Mouse (Mus musculus) stomach, embryonic 15.5 days (tissue): ENCODE data around the gene Fbl. TPM values are rescaled to one million over a fixed set of nuclear protein-coding genes. Genes with fewer than 3 reads are reported as not detected.

Source experiments
- ATAC-seq: fragments of 200-750 bp; cut with Nextera tagmentation; 2 replicates; pipeline ENCODE4 v1.8.0; 2017; ENCODE audit warnings: low read depth, moderate number of reproducible peaks, moderate TSS enrichment; ENCODE audit not compliant: insufficient read depth, low FRiP score
- H3K27ac ChIP-seq: fragments of 300-500 bp; sonication (generic); 2 replicates; pipeline ENCODE4 v1.5.1; 2015; ENCODE audit warnings: mild to moderate bottlenecking, inconsistent platforms
- H3K27me3 ChIP-seq: fragments of 300-500 bp; sonication (generic); replicated peaks from 2 replicates; pipeline ENCODE4 v1.6.1; 2015; ENCODE audit warnings: inconsistent platforms
- H3K36me3 ChIP-seq: fragments of 300-500 bp; sonication (generic); 2 replicates; pipeline ENCODE4 v1.6.1; 2015; ENCODE audit warnings: inconsistent platforms
- H3K4me1 ChIP-seq: fragments of 300-500 bp; sonication (generic); 2 replicates; pipeline ENCODE4 v1.6.1; 2015; ENCODE audit warnings: inconsistent platforms
- H3K4me2 ChIP-seq: fragments of 300-500 bp; sonication (generic); 2 replicates; pipeline ENCODE4 v1.6.1; 2015; ENCODE audit warnings: mild to moderate bottlenecking, inconsistent platforms
- H3K4me3 ChIP-seq: fragments of 300-500 bp; sonication (generic); replicated peaks from 2 replicates; pipeline ENCODE4 v1.5.1; 2015; ENCODE audit warnings: inconsistent platforms
- H3K9ac ChIP-seq: fragments of 300-500 bp; sonication (generic); 2 replicates; pipeline ENCODE4 v1.6.1; 2015; ENCODE audit warnings: inconsistent platforms
- H3K9me3 ChIP-seq: fragments of 300-500 bp; sonication (generic); 2 replicates; pipeline ENCODE4 v1.6.1; 2016; ENCODE audit warnings: inconsistent platforms
- WGBS: fragments of 180-500 bp; shearing (Covaris S2); methylation state at CpG from one replicate; pipeline ENCODE4 v1.1.7; 2015; 5-methylcytosine and 5-hydroxymethylcytosine counted together
- polyA plus RNA-seq: library from polyadenylated mRNA; unstranded; fragments of >200 nt; fragmentation: Nextera tagmentation; extraction: Ambion mirVana; gene quantifications from 2 replicates; pipeline ENCODE4 v1.2.1, GENCODE M21; 2015

Fbl gene
- polyA plus RNA-seq, 1 experiment from 2014 or later: 108 TPM

DNA sequence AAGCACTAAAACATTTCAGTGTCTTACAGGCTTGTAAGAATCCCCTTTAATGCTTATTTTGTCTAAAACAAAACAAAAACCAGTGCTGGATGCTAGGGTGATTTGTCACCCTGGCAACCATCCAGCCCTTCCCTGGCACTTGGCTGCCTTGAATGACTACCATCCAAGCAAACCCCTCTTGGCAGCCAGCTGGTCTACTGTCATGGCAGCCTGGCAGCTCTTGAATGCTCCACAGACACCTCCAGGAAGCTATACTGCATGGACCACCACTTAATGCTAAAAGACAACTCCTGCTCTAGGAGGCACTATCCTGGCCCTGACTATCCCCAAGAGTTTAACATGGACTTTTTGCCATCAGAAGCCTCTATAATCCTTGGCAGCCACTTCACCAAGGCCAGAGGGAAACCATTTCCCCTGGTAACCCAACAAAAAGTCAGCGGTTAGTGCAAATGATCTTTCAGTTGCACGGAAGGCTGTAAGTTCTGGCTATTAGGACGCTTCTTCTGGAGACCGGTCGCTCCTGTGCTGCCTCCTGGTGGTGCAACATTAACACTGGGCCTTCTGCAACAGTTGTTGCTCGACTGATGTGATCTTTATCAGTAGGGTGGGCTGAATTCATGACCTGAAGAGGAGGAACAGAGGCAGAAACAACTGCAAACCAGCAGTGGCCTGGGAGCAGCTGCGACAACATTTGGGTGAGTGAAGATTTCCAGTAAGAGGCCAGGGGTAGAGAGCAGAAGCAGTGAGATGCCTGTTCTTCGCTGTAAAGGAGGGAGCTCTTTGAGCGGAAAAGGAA, 992 bp upstream of the Fbl start:
- no peaks in the 10 kb centered on the region for H3K9me3 ChIP-seq
- H3K4me1 ChIP-seq: peaks cover 25% of the 10 kb centered on the region
- WGBS: 11% methylated on average over 9 of the region's 9 CpGs
- peak overlapping the region; percentile 84 for H3K4me3 ChIP-seq
- ATAC-seq: no peak; the same call in 1 of the 2 replicates
- H3K27me3 ChIP-seq: no peaks in the 10 kb centered on the region
- peak overlapping the region; percentile 89 for H3K27ac ChIP-seq
- no peaks in the 10 kb centered on the region for H3K36me3 ChIP-seq
- peak overlapping the region; percentile 37 for H3K9ac ChIP-seq
- H3K4me2 ChIP-seq: peak overlapping the region; percentile 84

DNA sequence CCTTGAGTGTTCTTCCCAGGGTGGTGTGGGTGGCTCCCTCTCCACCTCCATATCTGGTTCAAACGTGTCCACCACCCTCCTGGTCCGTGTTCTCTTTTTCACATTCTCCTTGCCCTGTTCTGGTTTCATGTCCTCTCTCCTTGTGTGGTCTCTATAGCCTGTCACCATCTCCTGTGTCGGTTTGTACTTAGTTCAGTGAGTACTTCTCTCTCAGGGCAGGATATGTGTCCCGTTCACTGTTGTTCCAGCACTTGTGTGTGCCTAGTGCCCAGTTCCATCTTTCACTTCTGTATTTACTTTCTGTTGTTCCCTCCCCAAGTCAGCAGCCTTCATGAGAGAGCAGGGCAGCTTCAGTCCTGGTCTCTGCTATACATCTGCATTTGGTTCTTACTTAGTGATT, 5.8 kb downstream of the Fbl start:
- 76% methylated on average over 4 of the region's 4 CpGs for WGBS

DNA sequence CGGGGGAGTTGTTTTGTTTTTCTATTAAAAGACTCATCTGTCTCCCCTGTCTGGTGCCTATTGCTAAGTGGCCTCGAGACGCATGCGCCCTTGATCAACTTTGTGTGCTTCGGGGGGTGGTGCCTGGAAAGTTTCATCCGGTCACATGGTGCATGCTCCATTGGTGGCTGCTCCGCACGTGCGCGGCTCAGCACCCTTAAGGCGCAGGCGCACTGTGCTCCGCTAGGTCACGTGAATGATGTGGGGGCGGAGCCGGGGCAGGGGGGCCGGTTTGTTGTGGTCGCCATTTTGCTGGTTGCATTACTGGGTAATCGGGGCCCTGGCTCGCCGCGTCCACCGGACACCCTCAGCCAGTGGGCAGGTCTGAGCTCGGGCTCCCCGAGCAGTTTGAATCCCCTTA, 9.7 kb downstream of the Fbl start, which contains the start of gene Dyrk1b:
Gene Dyrk1b, plus strand, starts transcription at position 242 of the 400 bp plus-strand sequence.
- peak within 1 kb of the TSS; percentile 83 for H3K9ac ChIP-seq
- peak within 1 kb of the TSS; percentile 98 for H3K4me3 ChIP-seq
- WGBS: under 1% methylated on average over 25 of the region's 25 CpGs
- no peaks in the 10 kb centered on the region for H3K27me3 ChIP-seq
- H3K9me3 ChIP-seq: no peaks in the 10 kb centered on the region
- peaks cover 11% of the 10 kb centered on the region for H3K4me1 ChIP-seq
- peak within 1 kb of the TSS; percentile 89 for H3K4me2 ChIP-seq
- peaks cover 57% of the 10 kb centered on the region for H3K36me3 ChIP-seq
- peak within 1 kb of the TSS; percentile 88 for H3K27ac ChIP-seq
- ATAC-seq: peak; percentile 85

More for the DNA sequence above, 5.8 kb downstream of the Fbl start:
- no peak for ATAC-seq
- peaks cover 19% of the 10 kb centered on the region for H3K4me1 ChIP-seq
- no peak overlapping the region for H3K27ac ChIP-seq
- peaks cover 28% of the 10 kb centered on the region for H3K36me3 ChIP-seq
- no peak overlapping the region for H3K4me2 ChIP-seq
- H3K9me3 ChIP-seq: no peaks in the 10 kb centered on the region
- no peak overlapping the region for H3K4me3 ChIP-seq
- H3K27me3 ChIP-seq: no peaks in the 10 kb centered on the region
- H3K9ac ChIP-seq: no peak overlapping the region

DNA sequence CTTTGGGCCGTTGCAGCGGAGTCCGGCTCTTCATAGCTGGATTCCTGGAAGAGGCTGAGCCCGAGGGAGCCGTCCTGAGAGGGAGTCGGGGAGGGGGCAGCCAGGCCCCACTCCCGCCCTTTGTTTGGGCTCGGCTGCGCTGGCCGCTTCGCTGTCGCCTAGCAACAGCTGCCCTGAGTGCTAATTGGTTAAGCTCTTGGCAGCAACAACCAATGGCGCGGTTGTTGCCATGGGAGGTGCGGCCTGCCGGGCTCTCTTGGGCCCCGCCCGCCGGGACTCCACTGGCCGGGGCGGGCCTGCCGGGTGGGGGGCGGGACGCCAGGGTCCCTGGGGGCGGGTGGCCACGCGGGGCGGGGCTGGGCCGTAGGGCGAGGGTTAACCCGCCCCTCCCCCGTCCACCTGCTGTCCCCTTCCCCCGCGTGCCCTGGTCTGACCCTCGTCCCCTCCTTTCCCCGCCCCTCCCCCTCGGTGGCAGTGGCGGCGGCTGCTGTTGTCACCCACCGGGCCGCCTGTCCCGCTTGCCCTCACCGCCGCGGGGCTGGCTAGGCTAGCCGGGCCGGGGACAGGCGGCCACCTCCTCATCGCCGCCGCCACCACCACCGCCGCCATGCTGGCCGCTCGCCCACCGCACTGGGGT, 10.3 kb downstream of the Fbl start:
- Histone ChIP-seq H3K4me3 (peak overlapping the region; percentile 98), H3K9me3 (no peaks in the 10 kb centered on the region), H3K27me3 (no peaks in the 10 kb centered on the region), H3K36me3 (peaks cover 64% of the 10 kb centered on the region), H3K4me2 (peak overlapping the region; percentile 89), H3K9ac (peak overlapping the region; percentile 83), H3K4me1 (peaks cover 11% of the 10 kb centered on the region), H3K27ac (peak overlapping the region; percentile 88)
- under 1% methylated on average over 40 of the region's 56 CpGs for WGBS
- peak; percentile 94 for ATAC-seq

DNA sequence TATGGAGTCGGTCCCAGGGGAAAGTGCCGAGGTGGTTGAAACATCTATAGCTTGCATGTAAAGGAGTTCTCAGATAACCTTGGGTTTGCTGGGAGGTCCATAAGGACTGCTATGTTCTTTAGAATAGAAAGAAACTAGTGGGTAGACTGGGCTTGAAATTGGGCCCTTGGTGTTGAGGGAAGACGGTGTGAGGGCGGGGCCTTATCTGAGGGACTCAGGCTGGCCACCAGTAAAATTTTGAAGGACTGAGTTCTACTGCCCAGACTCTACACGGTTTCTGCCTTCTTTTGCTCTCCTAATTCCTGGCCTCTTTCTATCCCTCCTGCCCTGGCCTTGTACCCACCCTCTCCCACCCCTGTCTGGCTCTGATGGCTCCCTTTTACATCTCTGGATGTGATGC, 11.4 kb downstream of the Fbl start:
- Histone ChIP-seq H3K4me1 (peaks cover 11% of the 10 kb centered on the region), H3K36me3 (peaks cover 67% of the 10 kb centered on the region), H3K27me3 (no peaks in the 10 kb centered on the region), H3K4me3 (peak overlapping the region; percentile 98), H3K9me3 (no peaks in the 10 kb centered on the region), H3K27ac (no peak overlapping the region), H3K9ac (no peak overlapping the region), H3K4me2 (peak overlapping the region; percentile 89)
- 74% methylated on average over 5 of the region's 5 CpGs for WGBS
- ATAC-seq: no peak

DNA sequence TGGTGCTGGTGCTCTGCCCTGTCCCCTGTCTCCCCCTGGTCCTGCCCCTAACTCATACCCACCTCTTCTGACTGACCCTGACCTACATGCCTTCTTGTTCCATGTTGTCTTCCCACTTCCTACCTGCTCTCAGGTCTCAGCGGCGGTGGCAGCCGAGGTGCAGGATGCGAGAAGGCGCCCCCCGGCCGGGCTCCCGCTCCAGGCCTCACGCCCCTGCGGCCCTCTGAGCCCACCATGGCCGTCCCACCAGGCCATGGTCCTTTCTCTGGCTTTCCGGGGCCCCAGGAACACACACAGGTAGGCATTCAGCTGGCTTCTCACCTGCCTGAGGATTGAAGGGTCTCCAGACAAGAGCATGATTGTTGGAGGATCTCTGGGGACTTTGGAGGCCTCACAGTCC, 11.9 kb downstream of the Fbl start:
- H3K4me3 ChIP-seq: no peak overlapping the region
- no peak overlapping the region for H3K9ac ChIP-seq
- H3K4me2 ChIP-seq: peak overlapping the region; percentile 89; the same call in 1 of the 2 replicates

DNA sequence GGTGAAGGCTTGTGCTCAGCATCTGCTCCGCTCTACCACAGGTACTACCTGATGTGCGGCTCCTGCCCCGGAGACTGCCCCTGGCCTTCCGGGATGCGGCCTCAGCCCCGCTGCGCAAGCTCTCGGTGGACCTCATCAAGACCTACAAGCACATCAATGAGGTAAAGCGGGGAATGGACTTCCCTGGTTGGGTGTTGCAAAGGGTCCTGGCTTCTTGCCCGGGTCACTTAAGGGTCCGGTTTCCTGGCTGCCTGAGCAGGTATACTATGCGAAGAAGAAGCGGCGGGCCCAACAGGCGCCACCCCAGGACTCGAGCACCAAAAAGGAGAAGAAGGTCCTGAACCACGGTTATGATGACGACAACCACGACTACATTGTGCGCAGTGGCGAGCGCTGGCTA, 12.8 kb downstream of the Fbl start:
- H3K27me3 ChIP-seq: no peaks in the 10 kb centered on the region
- no peak overlapping the region for H3K9ac ChIP-seq
- no peaks in the 10 kb centered on the region for H3K9me3 ChIP-seq
- H3K4me1 ChIP-seq: peaks cover 11% of the 10 kb centered on the region
- ATAC-seq: no peak
- no peak overlapping the region for H3K4me3 ChIP-seq
- 95% methylated on average over 22 of the region's 22 CpGs for WGBS
- H3K36me3 ChIP-seq: peaks cover 71% of the 10 kb centered on the region
- H3K27ac ChIP-seq: no peak overlapping the region
- no peak overlapping the region for H3K4me2 ChIP-seq

More for the DNA sequence above, 11.9 kb downstream of the Fbl start:
- H3K36me3 ChIP-seq: peaks cover 69% of the 10 kb centered on the region
- H3K4me1 ChIP-seq: peaks cover 11% of the 10 kb centered on the region
- no peak for ATAC-seq
- no peak overlapping the region for H3K27ac ChIP-seq
- H3K27me3 ChIP-seq: no peaks in the 10 kb centered on the region
- no peaks in the 10 kb centered on the region for H3K9me3 ChIP-seq
- 93% methylated on average over 12 of the region's 12 CpGs for WGBS

DNA sequence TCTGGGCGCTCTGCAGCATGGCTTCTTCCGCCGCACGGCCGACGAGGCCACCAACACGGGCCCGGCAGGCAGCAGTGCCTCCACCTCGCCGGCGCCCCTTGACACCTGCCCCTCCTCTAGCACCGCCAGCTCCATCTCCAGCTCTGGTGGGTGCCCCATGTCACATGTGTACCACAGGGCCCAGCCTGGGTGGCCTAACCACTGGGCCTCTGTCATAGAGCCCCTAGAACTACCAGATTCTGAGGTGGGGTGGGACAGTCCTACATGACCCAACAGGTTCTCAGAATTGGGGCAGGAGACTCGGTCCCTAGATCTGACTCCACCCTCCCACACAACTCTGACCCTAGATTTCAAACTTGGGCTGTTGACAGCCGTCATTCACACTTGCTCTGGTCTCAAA, 16.4 kb downstream of the Fbl start:
- WGBS: 92% methylated on average over 14 of the region's 14 CpGs
- H3K4me1 ChIP-seq: peaks cover 3% of the 10 kb centered on the region
- no peak overlapping the region for H3K4me3 ChIP-seq
- H3K4me2 ChIP-seq: no peak overlapping the region
- no peaks in the 10 kb centered on the region for H3K9me3 ChIP-seq
- ATAC-seq: 0 out of 2 replicates have a peak, but pooled peaks have one; percentile 12
- no peak overlapping the region for H3K9ac ChIP-seq
- no peak overlapping the region for H3K27ac ChIP-seq
- H3K27me3 ChIP-seq: no peaks in the 10 kb centered on the region
- peaks cover 81% of the 10 kb centered on the region for H3K36me3 ChIP-seq

DNA sequence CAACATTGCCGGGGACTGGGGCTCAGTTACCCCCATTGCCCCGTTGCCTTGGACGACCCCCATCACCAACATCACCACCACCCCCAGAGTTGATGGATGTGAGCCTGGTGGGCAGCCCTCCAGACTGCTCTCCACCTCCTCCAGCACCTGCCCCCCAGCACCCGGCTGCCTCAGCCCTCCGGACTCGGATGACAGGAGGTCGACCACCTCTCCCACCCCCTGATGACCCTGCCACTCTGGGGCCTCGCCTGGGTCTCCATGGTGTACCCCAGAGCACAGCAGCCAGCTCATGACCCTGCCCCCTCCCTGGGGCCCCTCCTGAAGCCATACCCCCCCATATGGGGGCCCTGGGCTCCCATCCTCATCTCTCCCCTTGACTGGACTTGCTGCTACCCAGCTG, 17.1 kb downstream of the Fbl start:
- no peak for ATAC-seq
- Histone ChIP-seq H3K9me3 (no peaks in the 10 kb centered on the region), H3K27ac (no peak overlapping the region), H3K9ac (no peak overlapping the region), H3K4me2 (no peak overlapping the region), H3K27me3 (no peaks in the 10 kb centered on the region), H3K36me3 (peaks cover 77% of the 10 kb centered on the region), H3K4me3 (no peak overlapping the region), H3K4me1 (no peaks in the 10 kb centered on the region)
- WGBS: 85% methylated on average over 8 of the region's 8 CpGs

DNA sequence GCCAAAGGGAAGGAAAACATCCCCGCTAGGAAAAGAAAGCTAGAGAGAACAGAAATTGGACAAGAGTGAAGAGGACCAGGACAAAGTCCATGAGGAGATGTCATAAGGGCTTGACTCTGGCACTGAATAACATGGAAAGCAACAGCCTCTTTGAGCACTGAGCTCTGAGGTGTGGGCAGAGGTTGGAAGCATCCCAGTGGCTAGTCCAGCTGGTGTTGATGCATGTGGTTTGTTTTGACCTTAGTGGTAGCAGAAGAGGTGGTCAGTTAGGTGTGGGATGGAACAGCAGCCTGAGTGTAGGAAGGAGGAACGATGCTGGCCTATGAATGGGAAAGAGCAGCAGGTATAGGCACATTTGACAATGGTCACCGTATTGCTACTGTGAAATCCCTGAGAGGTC, 22.0 kb downstream of the Fbl start:
- Histone ChIP-seq H3K27ac (no peak overlapping the region), H3K4me1 (no peaks in the 10 kb centered on the region), H3K27me3 (no peaks in the 10 kb centered on the region), H3K4me2 (no peak overlapping the region), H3K36me3 (peaks cover 42% of the 10 kb centered on the region), H3K4me3 (no peak overlapping the region), H3K9me3 (no peaks in the 10 kb centered on the region), H3K9ac (no peak overlapping the region)
- 89% methylated on average over 3 of the region's 3 CpGs for WGBS
- ATAC-seq: no peak

DNA sequence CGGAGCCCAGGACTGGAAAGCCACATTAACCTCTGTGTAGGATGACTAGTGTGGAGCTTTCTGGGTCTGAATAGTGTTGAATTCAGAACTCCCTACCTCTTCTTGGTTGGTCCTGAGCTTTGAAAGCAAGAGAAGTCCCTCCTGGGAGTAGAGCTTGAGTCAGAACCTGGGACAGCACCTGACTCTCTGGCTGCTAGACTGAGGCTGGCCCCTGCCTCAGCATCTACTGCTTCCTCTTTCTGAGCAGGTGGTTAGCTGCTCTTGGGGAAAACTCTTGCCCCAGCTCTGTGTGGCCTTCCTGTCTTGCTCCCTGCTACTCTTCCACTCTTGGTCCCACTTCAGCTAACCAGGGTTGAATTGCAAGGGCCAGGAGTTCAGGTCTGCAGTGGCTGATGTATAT, 22.4 kb downstream of the Fbl start:
- Histone ChIP-seq H3K27ac (no peak overlapping the region), H3K4me1 (no peaks in the 10 kb centered on the region), H3K9me3 (no peaks in the 10 kb centered on the region), H3K9ac (no peak overlapping the region), H3K27me3 (no peaks in the 10 kb centered on the region), H3K4me2 (no peak overlapping the region), H3K36me3 (peaks cover 38% of the 10 kb centered on the region), H3K4me3 (no peak overlapping the region)
- ATAC-seq: no peak
- 100% methylated on average over 1 of the region's 1 CpGs for WGBS

DNA sequence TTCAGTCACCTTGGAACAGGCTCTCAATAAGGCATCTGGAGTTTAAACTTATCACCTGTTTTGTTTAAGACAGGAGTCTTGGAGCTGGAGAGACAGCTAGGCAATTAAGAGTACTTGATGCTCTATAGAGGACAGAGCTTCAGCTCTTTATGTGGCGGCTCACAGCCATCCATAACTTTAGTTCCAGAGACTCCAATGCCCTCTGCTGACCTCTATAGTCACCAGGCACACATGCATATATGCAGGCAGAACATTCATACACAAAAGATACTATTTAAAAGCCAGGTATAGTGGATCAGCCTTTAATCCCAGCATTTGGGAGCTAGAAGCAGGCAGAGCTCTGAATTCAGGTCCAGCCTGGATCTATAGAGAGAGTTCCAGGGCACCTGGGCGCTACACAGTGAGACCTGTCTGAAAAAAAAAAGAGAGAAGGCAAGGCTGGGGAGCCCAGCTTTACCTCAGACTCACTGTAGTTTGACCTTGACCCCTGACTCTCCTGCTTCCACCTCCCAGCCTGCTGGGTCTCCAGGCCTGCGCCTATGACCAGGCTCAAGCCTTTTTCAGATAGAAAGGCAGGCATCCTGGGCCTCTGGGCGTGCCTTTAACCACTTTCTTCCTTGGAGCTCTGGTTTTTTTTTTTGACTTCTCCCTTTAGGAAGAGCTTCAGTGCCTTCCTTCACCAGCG, 26.0 kb downstream of the Fbl start:
- H3K27me3 ChIP-seq: no peaks in the 10 kb centered on the region
- H3K36me3 ChIP-seq: peaks cover 14% of the 10 kb centered on the region; the same call in 1 of the 2 replicates
- H3K27ac ChIP-seq: no peak overlapping the region
- H3K9ac ChIP-seq: no peak overlapping the region
- H3K9me3 ChIP-seq: no peaks in the 10 kb centered on the region
- no peaks in the 10 kb centered on the region for H3K4me1 ChIP-seq
- no peak overlapping the region for H3K4me3 ChIP-seq
- 79% methylated on average over 5 of the region's 5 CpGs for WGBS
- ATAC-seq: no peak
- no peak overlapping the region for H3K4me2 ChIP-seq
